Mouse (Mus musculus) CH12.LX (cell line): ENCODE results near the gene Gm42742.
A peak's percentile ranks its signal among the peaks of the same experiment; 100 is the strongest.

Source experiments
- CTCF ChIP-seq, 2 experiments: IDR thresholded peaks in 1 of 2; conservative IDR thresholded peaks in 1 of 2; 2 replicates each; pipeline ENCODE4 v1.5.1; 2011 to 2012; ENCODE audit warnings: low read depth in 2 of 2, low read length in 2 of 2, improper control_type of control experiment in 1 of 2, inconsistent platforms in 1 of 2, mild to moderate bottlenecking in 1 of 2, moderate library complexity in 1 of 2
- EP300 ChIP-seq: IDR thresholded peaks from 2 replicates; pipeline ENCODE4 v1.6.1; 2011; ENCODE audit warnings: low read length, improper control_type of control experiment
- HCFC1 ChIP-seq: IDR thresholded peaks from 2 replicates; pipeline ENCODE4 v1.6.1; 2012; ENCODE audit warnings: low read depth, mild to moderate bottlenecking, inconsistent platforms, low read length, improper control_type of control experiment
- MAFK ChIP-seq: IDR thresholded peaks from 2 replicates; pipeline ENCODE4 v1.6.1; 2011; ENCODE audit warnings: low read length, improper control_type of control experiment; ENCODE audit not compliant: insufficient replicate concordance
- MAX ChIP-seq: IDR thresholded peaks from 2 replicates; pipeline ENCODE4 v1.6.1; 2011; ENCODE audit warnings: low read length, improper control_type of control experiment
- POLR2A ChIP-seq: IDR thresholded peaks from 2 replicates; pipeline ENCODE4 v1.6.1; 2011; ENCODE audit warnings: low read depth, mild to moderate bottlenecking, improper control_type of control experiment, low read length
- TCF12 ChIP-seq: IDR thresholded peaks from 2 replicates; pipeline ENCODE4 v1.6.1; 2014; ENCODE audit warnings: low read depth, mild to moderate bottlenecking, inconsistent platforms, low read length, improper control_type of control experiment

- TF ChIP-seq TCF12 (peak; percentile 78; the same call in 1 of the 2 replicates), POLR2A (peak; percentile 72), HCFC1 (peak; percentile 85), CTCF (conservative IDR thresholded peaks at IDR 0.05 in 1 of 2, IDR thresholded peaks at IDR 0.05 in 1 of 2; ENCODE audit: low read depth in 2 of 2, low read length in 2 of 2) (no peak), EP300 (no peak), MAX (peak; percentile 72), MAFK (no peak)
Observed at GRCm38 (mm10) chr7:127026984-127027726, 6.3 kb upstream of the Gm42742 start, which contains the start of gene Maz.
